Mouse (Mus musculus) retina, postnatal 1 day (tissue): ENCODE measurements around the gene Rora.
A peak's percentile ranks its signal among the peaks of the same experiment; 100 is the strongest.

Source experiments
- DNase-seq: peaks from one replicate; pipeline ENCODE4 v3.0.0-alpha.2; 2012

Gene Rora

GRCm38 (mm10) chr9:68892859-68893258 lies 239.3 kb downstream of the Rora start:
- DNase-seq, result no peak

DNA sequence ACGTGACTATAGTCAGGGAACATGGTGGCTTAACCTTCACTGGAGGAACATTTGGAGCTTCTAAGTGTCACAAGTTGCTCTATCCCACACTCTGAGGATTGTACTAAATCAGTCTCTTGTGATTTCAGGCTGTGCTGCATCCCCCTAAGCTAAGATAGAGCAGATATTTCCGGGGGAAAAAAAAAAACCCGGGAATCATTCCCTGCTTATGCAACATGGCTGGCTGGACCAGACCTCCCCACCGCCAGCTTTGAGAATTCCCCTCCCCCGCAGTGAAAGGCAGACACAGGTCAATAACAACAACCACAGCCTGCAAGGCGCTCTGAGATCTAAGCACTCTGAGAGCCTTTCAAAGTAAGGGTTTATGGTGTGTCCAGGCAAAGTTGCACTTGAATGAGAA lies 244.7 kb downstream of the Rora start:
- no peak for DNase-seq

DNA sequence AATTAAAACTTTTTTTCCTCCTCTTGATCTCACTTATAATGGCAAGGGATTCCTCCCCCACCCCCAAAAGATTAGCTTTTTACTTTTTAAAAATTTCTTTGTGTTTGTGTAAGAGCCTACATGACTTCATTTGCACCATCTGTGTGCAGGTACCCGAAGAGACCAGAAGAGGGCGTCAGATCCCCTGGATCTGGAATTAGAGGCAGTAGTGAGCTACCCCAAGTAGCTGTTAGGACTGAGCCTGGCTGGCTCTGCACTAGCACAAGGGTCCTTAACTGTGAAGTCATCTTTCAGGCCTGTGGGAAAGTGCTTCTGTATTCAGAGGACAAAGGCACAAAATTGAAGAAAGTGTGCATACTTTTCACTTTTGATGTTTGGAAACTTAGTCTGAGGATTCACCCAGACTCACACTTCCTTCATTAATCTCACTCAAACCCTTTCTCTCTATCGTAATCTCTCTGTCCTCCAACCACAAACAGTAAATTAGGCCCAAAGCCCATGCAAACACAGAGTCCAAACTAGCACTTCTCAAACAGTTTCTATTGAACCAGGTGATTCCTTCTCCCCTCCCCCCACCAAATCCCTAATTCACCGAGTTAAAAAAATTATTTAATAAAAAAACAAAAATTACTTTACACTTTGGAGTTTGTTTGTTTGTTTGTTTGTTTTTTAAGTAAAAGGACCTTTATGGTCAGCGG lies 246.1 kb downstream of the Rora start:
- DNase-seq, result no peak

GRCm38 (mm10) chr9:68906361-68906883 lies 252.8 kb downstream of the Rora start:
- no peak for DNase-seq

GRCm38 (mm10) chr9:68912483-68913151 lies 259.0 kb downstream of the Rora start:
- no peak for DNase-seq

DNA sequence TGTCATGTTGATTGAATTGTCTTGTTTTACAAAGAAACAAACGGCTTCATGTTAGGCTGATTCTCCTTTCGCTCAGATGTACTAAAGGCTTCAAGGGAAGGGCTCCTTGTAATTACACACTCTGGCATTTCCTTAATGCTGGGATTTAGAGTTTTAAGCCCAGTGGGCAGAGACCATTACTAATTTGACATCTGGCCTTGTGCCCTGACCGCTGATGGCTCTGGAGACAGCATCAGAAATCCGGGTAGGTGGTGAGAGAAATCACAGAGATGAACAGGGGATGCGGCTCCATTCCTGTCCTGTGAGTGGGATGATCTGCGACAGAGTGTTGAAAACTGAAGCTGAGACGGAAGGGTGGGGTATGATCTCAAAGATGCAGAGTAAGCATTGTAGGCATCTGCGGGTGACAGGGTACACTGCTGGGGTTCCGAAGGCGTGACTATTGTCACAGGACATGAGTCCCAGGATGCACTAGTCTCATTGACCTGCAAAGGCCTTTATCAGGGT lies 259.7 kb downstream of the Rora start:
- DNase-seq, result peak; percentile 34

DNA sequence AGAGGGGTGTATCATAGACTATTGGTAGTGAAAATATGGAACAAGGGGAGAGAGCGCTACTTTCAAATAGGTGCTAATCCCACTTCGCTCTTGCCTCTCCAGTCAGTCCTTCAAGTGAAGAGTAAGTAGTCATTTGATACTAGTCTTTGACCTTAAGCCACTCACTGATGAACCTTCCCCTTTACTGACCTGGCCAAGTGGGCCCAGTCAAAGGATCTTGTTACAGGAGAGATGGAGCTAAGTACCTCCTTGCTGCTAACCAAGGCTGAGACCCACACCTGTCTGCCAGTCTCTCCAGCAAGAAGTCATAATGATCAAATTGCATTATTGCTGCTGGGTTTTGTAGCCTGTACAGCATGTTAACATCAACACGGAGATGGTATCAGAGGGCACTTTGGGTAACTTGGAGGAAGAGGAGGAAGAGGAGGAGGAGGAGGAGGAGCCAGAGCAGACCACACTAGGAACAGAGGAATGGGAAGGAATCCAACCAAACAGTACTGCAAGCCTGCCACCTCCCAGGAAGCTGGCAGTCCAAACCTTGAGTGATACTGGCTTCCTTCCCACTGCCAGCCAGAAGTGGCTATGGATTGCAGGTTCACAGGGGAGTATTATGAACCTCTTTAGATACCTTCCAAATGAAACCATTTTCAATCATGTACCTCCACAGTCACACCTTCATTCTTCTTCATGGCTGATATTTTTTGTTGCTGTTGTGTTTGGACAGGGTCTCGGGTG lies 261.1 kb downstream of the Rora start:
- DNase-seq, result no peak

- DNase-seq, result no peak
These were observed 263.2 kb downstream of the Rora start for GRCm38 (mm10) chr9:68916741-68917140.

GRCm38 (mm10) chr9:68923128-68923601 lies 269.6 kb downstream of the Rora start:
- DNase-seq, result peak; percentile 75

GRCm38 (mm10) chr9:68926406-68926805 lies 272.8 kb downstream of the Rora start:
- no peak for DNase-seq

GRCm38 (mm10) chr9:68933159-68933558 lies 279.6 kb downstream of the Rora start:
- no peak for DNase-seq

- no peak for DNase-seq
These were observed 280.7 kb downstream of the Rora start for GRCm38 (mm10) chr9:68934238-68934637.

DNA sequence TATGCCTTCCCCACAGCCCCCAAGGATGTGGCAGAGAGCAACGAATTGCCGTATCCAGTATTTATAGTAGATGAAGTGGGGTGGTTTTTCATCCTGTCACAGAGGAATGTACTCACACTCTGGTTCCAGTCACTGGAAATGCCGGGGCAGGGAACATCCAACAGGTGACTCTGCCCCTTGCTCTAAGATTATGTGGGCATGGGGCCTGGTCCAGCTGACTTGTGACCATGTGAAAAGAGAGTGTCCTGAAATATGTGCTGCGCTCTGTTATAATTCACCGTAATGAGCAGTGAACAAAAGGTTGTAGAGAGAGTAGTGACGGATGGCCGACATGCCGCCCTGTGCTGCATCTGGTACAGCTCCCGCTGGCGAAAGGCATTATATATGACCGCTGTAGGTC lies 282.0 kb downstream of the Rora start:
- DNase-seq, result no peak

- no peak for DNase-seq
These were observed 287.5 kb downstream of the Rora start for GRCm38 (mm10) chr9:68941037-68941436.

DNA sequence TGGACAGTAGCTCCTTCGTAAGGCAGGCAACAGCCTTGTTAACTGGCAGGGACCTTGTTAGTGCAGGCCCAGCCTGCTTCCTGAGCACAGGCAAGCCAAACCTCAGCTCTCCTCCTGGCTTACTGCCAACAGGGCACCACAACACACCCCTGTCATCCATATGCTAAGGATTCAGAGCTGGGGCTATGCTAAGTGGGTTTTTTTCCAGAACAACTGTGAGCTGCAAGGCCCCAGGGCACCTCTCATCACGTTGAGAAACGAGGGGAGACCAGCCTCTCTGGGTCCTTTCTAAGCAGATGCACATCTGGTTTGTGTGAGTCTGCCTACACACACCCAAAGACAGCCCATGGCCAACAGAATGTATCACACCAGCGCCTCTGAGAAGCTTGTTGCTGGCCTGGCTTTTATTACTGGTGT lies 289.0 kb downstream of the Rora start:
- peak; percentile 35 for DNase-seq

- DNase-seq, result no peak
These were observed 290.4 kb downstream of the Rora start for GRCm38 (mm10) chr9:68944026-68944425.

- DNase-seq, result peak; percentile 64
These were observed 294.1 kb downstream of the Rora start for GRCm38 (mm10) chr9:68947707-68948106.

DNA sequence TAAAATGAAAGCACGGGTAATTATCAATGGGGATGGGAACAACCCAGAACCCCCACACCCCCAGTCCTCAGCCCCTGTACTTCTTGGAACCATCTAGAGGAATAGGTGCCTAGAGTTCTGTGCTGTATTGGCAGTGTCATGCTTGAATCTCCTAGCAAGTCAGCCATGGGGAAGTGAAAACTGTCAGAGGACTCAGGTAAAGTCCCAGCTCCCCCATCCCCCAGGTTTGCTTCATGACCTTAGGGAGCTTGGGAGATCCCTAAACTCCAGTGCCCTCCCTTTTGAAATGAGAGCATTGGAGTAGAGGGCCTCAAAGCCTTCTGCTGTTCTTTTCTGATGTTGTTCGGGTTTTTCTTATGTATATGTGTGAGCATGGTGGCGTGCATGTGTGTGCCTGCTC lies 294.6 kb downstream of the Rora start:
- DNase-seq, result no peak

DNA sequence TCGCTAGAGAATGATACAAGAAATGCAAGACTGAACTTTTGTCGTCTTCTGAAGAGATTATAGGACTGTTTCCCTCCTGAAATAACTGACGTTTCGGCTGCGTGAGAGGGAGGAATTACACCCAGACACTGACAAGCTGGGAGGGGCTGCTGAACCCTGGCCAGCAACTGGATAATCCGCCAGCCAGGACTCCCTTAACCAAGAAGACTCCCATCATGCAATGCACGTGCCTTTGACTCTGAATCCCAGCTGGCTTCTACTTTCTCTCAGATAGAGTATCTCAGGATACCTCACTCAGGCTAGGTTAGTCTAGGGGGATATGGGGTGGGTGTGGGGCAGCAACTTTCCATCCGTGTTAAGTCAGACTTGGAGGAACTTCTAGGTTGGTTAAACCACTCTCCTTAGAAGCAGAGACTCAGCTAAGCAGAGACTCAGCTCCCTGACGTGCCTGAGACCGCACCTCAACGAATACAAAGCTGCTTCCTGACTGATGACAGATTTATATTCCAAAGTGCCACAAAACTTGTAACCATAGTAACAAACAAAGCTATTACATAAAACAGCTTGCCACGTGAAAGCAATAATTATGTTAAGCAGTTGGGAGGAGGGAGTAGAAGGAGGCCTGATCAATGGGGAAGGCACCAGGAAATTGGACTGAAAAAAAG lies 302.8 kb downstream of the Rora start:
- DNase-seq, result peak; percentile 44

DNA sequence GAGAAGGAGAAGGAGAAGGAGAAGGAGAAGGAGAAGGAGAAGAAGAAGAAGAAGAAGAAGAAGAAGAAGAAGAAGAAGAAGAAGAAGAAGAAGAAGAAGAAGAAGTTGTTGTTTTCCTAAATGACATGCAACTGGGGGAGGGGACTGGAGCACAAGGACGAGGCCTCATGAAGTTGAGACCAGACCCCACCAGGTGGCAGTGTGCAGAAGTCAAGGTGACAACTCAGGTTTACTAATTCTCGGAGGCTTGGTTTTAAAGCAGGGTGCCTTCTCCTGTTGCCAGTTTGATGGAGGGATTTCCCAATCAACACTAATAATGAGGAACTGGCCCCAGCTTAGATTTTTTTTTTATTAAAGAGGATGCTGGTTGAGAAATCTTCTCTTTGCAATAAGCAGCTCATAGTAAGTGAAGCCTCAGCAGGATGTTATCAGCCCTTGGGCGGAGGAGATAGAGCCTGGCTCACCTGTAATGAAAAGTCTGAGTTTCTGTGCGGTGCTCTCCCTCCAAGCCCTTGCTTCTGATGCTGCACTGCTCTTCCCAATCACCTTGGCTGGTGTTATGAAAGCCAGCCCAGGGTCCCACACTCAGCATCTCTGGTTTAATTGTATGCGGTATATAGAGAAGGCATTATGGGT lies 303.5 kb downstream of the Rora start:
- DNase-seq, result peak; percentile 68

GRCm38 (mm10) chr9:68957793-68958192 lies 304.2 kb downstream of the Rora start:
- DNase-seq, result no peak

DNA sequence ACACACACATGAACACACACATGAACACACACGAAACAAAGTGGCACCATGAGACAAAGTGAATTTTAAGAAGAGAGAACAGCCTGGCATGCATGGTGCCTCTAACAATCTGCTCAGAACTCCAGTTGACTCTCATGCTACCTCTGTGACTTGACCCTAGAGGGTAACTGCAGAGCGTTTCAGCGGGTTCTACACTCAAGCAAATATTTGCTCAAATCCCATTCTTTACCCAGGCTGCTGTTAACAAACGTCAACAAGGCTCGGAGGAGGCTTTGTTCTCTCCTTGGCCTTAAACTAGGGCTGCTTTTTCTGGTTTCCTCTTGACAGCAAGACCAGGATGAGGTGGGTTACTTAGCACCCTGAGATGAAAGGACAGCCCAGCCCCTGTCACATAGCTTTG lies 305.3 kb downstream of the Rora start:
- no peak for DNase-seq
